Mouse (Mus musculus): ENCODE measurements at regions not wholly inside any gene's neighbourhood (a gene's known extent, or its start where the extent isn't known, plus 50 kb on each side); places are given as distances from the start of the nearest gene placed in this dataset.
A peak's percentile ranks its signal among the peaks of the same experiment; 100 is the strongest.

GRCm38 (mm10) chr8:7709406-7709805 is 951.6 kb downstream of the Efnb2 start:
- no peak overlapping the region for H3K4me3 ChIP-seq (replicated peaks; ENCODE audit: low read length)
- H3K4me2 ChIP-seq (ENCODE audit: low read length) = no peak overlapping the region
- no peak overlapping the region for H3K27ac ChIP-seq (ENCODE audit: low read length)
- H3K27me3 ChIP-seq (replicated peaks; ENCODE audit: control insufficient read depth, insufficient read depth, low read length) = no peaks in the 10 kb centered on the region
- no peak for ATAC-seq
- no peaks in the 10 kb centered on the region for H3K4me1 ChIP-seq (replicated peaks; ENCODE audit: control insufficient read depth, insufficient read depth, low read length)
- 82% methylated on average over 1 of the region's 1 CpGs for WGBS
- H3K36me3 ChIP-seq (ENCODE audit: control insufficient read depth, insufficient read depth) = no peaks in the 10 kb centered on the region
- H3K9ac ChIP-seq (replicated peaks; ENCODE audit: low read depth, low read length) = no peak overlapping the region
- no peaks in the 10 kb centered on the region for H3K9me3 ChIP-seq (ENCODE audit: control insufficient read depth, low read length)

- H3K27ac ChIP-seq (ENCODE audit: low read length) = no peak overlapping the region
These were observed 969.6 kb downstream of the Efnb2 start for GRCm38 (mm10) chr8:7691355-7691996.

DNA sequence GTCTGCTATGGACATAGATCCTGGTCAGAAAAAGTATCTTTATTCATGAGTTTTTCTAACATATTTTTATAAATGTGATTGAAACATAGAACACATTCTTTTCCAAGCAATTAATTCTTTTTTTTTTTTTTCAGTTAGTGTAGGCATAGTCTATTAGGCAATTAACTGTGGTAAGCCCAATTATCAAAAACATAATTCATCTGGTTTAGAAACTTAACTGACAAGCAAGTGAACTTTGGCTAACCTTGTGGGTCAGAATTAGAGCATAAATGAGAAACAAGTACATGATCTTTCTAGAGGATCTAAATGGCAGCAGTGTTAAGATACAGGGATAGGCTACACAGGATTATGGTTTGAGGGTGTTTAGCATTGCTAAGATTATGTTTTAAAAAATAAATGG is 1007.2 kb downstream of the Efnb2 start:
- no peaks in the 10 kb centered on the region for H3K9me3 ChIP-seq (ENCODE audit: control insufficient read depth, low read length)
- no peak overlapping the region for H3K4me2 ChIP-seq (ENCODE audit: low read length)
- no peak overlapping the region for H3K4me3 ChIP-seq (replicated peaks; ENCODE audit: low read length)
- H3K27ac ChIP-seq (ENCODE audit: low read length) = no peak overlapping the region
- H3K36me3 ChIP-seq (ENCODE audit: control insufficient read depth, insufficient read depth) = no peaks in the 10 kb centered on the region
- H3K27me3 ChIP-seq (replicated peaks; ENCODE audit: control insufficient read depth, insufficient read depth, low read length) = no peaks in the 10 kb centered on the region
- no peak for ATAC-seq
- no peak overlapping the region for H3K9ac ChIP-seq (replicated peaks; ENCODE audit: low read depth, low read length)
- H3K4me1 ChIP-seq (replicated peaks; ENCODE audit: control insufficient read depth, insufficient read depth, low read length) = no peaks in the 10 kb centered on the region

More at GRCm38 (mm10) chr8:7691355-7691996, 969.6 kb downstream of the Efnb2 start:
- 4% methylated on average over 2 of the region's 2 CpGs for WGBS
- H3K9me3 ChIP-seq (ENCODE audit: control insufficient read depth, low read length) = no peaks in the 10 kb centered on the region
- H3K9ac ChIP-seq (replicated peaks; ENCODE audit: low read depth, low read length) = no peak overlapping the region
- H3K4me3 ChIP-seq (replicated peaks; ENCODE audit: low read length) = no peak overlapping the region
- peaks cover 3% of the 10 kb centered on the region; the same call in 1 of the 2 replicates for H3K4me1 ChIP-seq (replicated peaks; ENCODE audit: control insufficient read depth, insufficient read depth, low read length)
- H3K36me3 ChIP-seq (ENCODE audit: control insufficient read depth, insufficient read depth) = no peaks in the 10 kb centered on the region
- H3K27me3 ChIP-seq (replicated peaks; ENCODE audit: control insufficient read depth, insufficient read depth, low read length) = no peaks in the 10 kb centered on the region
- no peak overlapping the region for H3K4me2 ChIP-seq (ENCODE audit: low read length)
- peak; percentile 98 for ATAC-seq

All from forebrain, embryonic 16.5 days (tissue).